Mouse (Mus musculus) kidney, embryonic 16.5 days (tissue): ENCODE results near the gene Rraga. TPM values are rescaled to one million over a fixed set of nuclear protein-coding genes. Genes with fewer than 3 reads are reported as not detected.

Experiments used
- ATAC-seq: fragments of 200-750 bp; cut with Nextera tagmentation; 2 replicates; pipeline ENCODE4 v1.8.0; 2017; ENCODE audit warnings: moderate TSS enrichment; ENCODE audit not compliant: low FRiP score, low TSS enrichment
- H3K27ac ChIP-seq: fragments of 300-500 bp; sonication (generic); 2 replicates; pipeline ENCODE4 v1.5.1; 2014; ENCODE audit warnings: low read length
- H3K27me3 ChIP-seq: fragments of 300-500 bp; sonication (generic); 2 replicates; pipeline ENCODE4 v1.6.1; 2014; ENCODE audit warnings: low read length, control low read depth, mixed read lengths; ENCODE audit not compliant: insufficient read depth
- H3K36me3 ChIP-seq: fragments of 300-500 bp; sonication (generic); 2 replicates; pipeline ENCODE4 v1.6.1; 2014; ENCODE audit warnings: low read length, control low read depth, mixed read lengths; ENCODE audit not compliant: insufficient read depth
- H3K4me1 ChIP-seq: fragments of 300-500 bp; sonication (generic); 2 replicates; pipeline ENCODE4 v1.6.1; 2014; ENCODE audit warnings: low read length, control low read depth, mixed read lengths; ENCODE audit not compliant: insufficient read depth
- H3K4me2 ChIP-seq: fragments of 300-500 bp; sonication (generic); replicated peaks from 2 replicates; pipeline ENCODE4 v1.6.1; 2014; ENCODE audit warnings: low read depth, low read length
- H3K4me3 ChIP-seq: fragments of 300-500 bp; sonication (generic); 2 replicates; pipeline ENCODE4 v1.5.1; 2014; ENCODE audit warnings: mild to moderate bottlenecking, low read length
- H3K9ac ChIP-seq: fragments of 300-500 bp; sonication (generic); replicated peaks from 2 replicates; pipeline ENCODE4 v1.6.1; 2014; ENCODE audit warnings: low read length
- H3K9me3 ChIP-seq: fragments of 300-500 bp; sonication (generic); 2 replicates; pipeline ENCODE4 v1.6.1; 2016; ENCODE audit warnings: low read length, control low read depth
- WGBS: fragments of 180-500 bp; shearing (Covaris S2); extraction: QIAGEN DNeasy Blood & Tissue Kit; methylation state at CpG from one replicate; pipeline ENCODE4 v1.1.7; 2014; 5-methylcytosine and 5-hydroxymethylcytosine counted together
- polyA plus RNA-seq: library from polyadenylated mRNA; unstranded; fragments of >200 nt; fragmentation: Nextera tagmentation; extraction: Ambion mirVana; gene quantifications from 2 replicates; pipeline ENCODE4 v1.2.1, GENCODE M21; 2015

The Rraga gene
- 109 and 121 TPM in 2 replicates for polyA plus RNA-seq

GRCm38 (mm10) chr4:86575283-86575983 lies at the start of gene Rraga:
TSS of gene Rraga (plus strand) at chr4:86575668.
- Histone ChIP-seq H3K4me1 (peaks cover 18% of the 10 kb centered on the region), H3K27me3 (no peaks in the 10 kb centered on the region), H3K36me3 (peaks cover under 1% of the 10 kb centered on the region; the same call in 1 of the 2 replicates), H3K9me3 (no peaks in the 10 kb centered on the region), H3K27ac (peak within 1 kb of the TSS; percentile 99), H3K4me3 (peak within 1 kb of the TSS; percentile 95), H3K4me2 (peak within 1 kb of the TSS; percentile 66), H3K9ac (peak within 1 kb of the TSS; percentile 97)
- ATAC-seq, result peak; percentile 98
- WGBS, result under 1% methylated on average over 53 of the region's 53 CpGs

- H3K9me3 ChIP-seq, result no peaks in the 10 kb centered on the region
- H3K4me3 ChIP-seq, result no peak overlapping the region
- no peak overlapping the region for H3K9ac ChIP-seq
- peak; percentile 78 for ATAC-seq
- H3K4me2 ChIP-seq, result no peak overlapping the region
- WGBS, result 46% methylated on average over 11 of the region's 11 CpGs
- H3K36me3 ChIP-seq, result no peaks in the 10 kb centered on the region
- H3K27me3 ChIP-seq, result no peaks in the 10 kb centered on the region
- H3K27ac ChIP-seq, result peak overlapping the region; percentile 25
- H3K4me1 ChIP-seq, result peaks cover 10% of the 10 kb centered on the region; the same call in 1 of the 2 replicates
These were observed 48.0 kb upstream of the Rraga start for GRCm38 (mm10) chr4:86527162-86528136.

- H3K27me3 ChIP-seq, result no peaks in the 10 kb centered on the region
- WGBS, result 80% methylated on average over 6 of the region's 6 CpGs
- no peaks in the 10 kb centered on the region for H3K36me3 ChIP-seq
- no peak overlapping the region for H3K4me2 ChIP-seq
- H3K9me3 ChIP-seq, result no peaks in the 10 kb centered on the region
- H3K4me1 ChIP-seq, result peaks cover 15% of the 10 kb centered on the region
- ATAC-seq, result no peak
- no peak overlapping the region for H3K27ac ChIP-seq
- H3K9ac ChIP-seq, result no peak overlapping the region
- H3K4me3 ChIP-seq, result no peak overlapping the region
These were observed 46.3 kb upstream of the Rraga start for GRCm38 (mm10) chr4:86529161-86529560.

GRCm38 (mm10) chr4:86533406-86534090 lies 41.9 kb upstream of the Rraga start:
- Histone ChIP-seq H3K4me3 (no peak overlapping the region), H3K4me1 (peaks cover 6% of the 10 kb centered on the region; the same call in 1 of the 2 replicates), H3K36me3 (no peaks in the 10 kb centered on the region), H3K27ac (peak overlapping the region; percentile 77; the same call in 1 of the 2 replicates), H3K9ac (no peak overlapping the region), H3K4me2 (no peak overlapping the region), H3K9me3 (no peaks in the 10 kb centered on the region), H3K27me3 (no peaks in the 10 kb centered on the region)
- WGBS, result 44% methylated on average over 8 of the region's 8 CpGs
- ATAC-seq, result peak; percentile 59; the same call in 1 of the 2 replicates

- peak; percentile 31; the same call in 1 of the 2 replicates for ATAC-seq
- Histone ChIP-seq H3K9ac (0 out of 2 replicates have a peak overlapping the region, but pooled peaks have one; percentile 26), H3K4me3 (no peak overlapping the region), H3K27ac (peak overlapping the region; percentile 77; the same call in 1 of the 2 replicates), H3K36me3 (no peaks in the 10 kb centered on the region), H3K4me1 (peaks cover 6% of the 10 kb centered on the region; the same call in 1 of the 2 replicates), H3K27me3 (no peaks in the 10 kb centered on the region), H3K9me3 (no peaks in the 10 kb centered on the region), H3K4me2 (no peak overlapping the region)
- WGBS, result 32% methylated on average over 5 of the region's 5 CpGs
These were observed 41.4 kb upstream of the Rraga start for GRCm38 (mm10) chr4:86534091-86534481.

- WGBS, result 54% methylated on average over 4 of the region's 4 CpGs
- ATAC-seq, result no peak
- Histone ChIP-seq H3K27me3 (no peaks in the 10 kb centered on the region), H3K36me3 (no peaks in the 10 kb centered on the region), H3K9me3 (no peaks in the 10 kb centered on the region), H3K9ac (no peak overlapping the region), H3K4me1 (peaks cover 6% of the 10 kb centered on the region; the same call in 1 of the 2 replicates), H3K4me3 (no peak overlapping the region), H3K4me2 (no peak overlapping the region), H3K27ac (no peak overlapping the region)
These were observed 37.5 kb upstream of the Rraga start for GRCm38 (mm10) chr4:86537972-86538371.

- no peak for ATAC-seq
These were observed 36.5 kb upstream of the Rraga start for GRCm38 (mm10) chr4:86538936-86539335.

GRCm38 (mm10) chr4:86541573-86541972 lies 33.9 kb upstream of the Rraga start:
- H3K4me3 ChIP-seq, result no peak overlapping the region
- ATAC-seq, result no peak
- 73% methylated on average over 1 of the region's 1 CpGs for WGBS

More at GRCm38 (mm10) chr4:86538936-86539335, 36.5 kb upstream of the Rraga start:
- no peaks in the 10 kb centered on the region for H3K27me3 ChIP-seq
- H3K9ac ChIP-seq, result no peak overlapping the region
- no peak overlapping the region for H3K27ac ChIP-seq
- H3K4me2 ChIP-seq, result no peak overlapping the region
- 95% methylated on average over 5 of the region's 5 CpGs for WGBS
- H3K36me3 ChIP-seq, result no peaks in the 10 kb centered on the region
- H3K4me3 ChIP-seq, result no peak overlapping the region
- peaks cover 6% of the 10 kb centered on the region for H3K4me1 ChIP-seq
- H3K9me3 ChIP-seq, result no peaks in the 10 kb centered on the region

GRCm38 (mm10) chr4:86543999-86544398 lies 31.5 kb upstream of the Rraga start:
- WGBS, result 35% methylated on average over 3 of the region's 3 CpGs
- peak; percentile 73; the same call in 1 of the 2 replicates for ATAC-seq
- Histone ChIP-seq H3K9ac (no peak overlapping the region), H3K9me3 (no peaks in the 10 kb centered on the region), H3K4me2 (no peak overlapping the region), H3K4me1 (peaks cover 11% of the 10 kb centered on the region), H3K36me3 (no peaks in the 10 kb centered on the region), H3K27ac (0 out of 2 replicates have a peak overlapping the region, but pooled peaks have one; percentile 6), H3K27me3 (no peaks in the 10 kb centered on the region), H3K4me3 (no peak overlapping the region)

More at GRCm38 (mm10) chr4:86541573-86541972, 33.9 kb upstream of the Rraga start:
- Histone ChIP-seq H3K27me3 (no peaks in the 10 kb centered on the region), H3K9me3 (no peaks in the 10 kb centered on the region), H3K4me1 (peaks cover 11% of the 10 kb centered on the region), H3K36me3 (no peaks in the 10 kb centered on the region), H3K27ac (no peak overlapping the region), H3K9ac (no peak overlapping the region), H3K4me2 (no peak overlapping the region)
